Mouse (Mus musculus) right cerebral cortex, postnatal 10 days (tissue): ENCODE measurements around the gene Ms4a4c.
"Not testable (repeated sequence)": the region's sequence is repeated elsewhere in the genome, so short reads cannot be mapped to it uniquely, and the experiment has no call there.

ENCODE experiments used
- DNase-seq, 2 experiments: peaks; one replicate each; pipeline ENCODE4 v3.0.0; 2021; ENCODE audit warnings: low spot score in 2 of 2

The Ms4a4c gene

GRCm38 (mm10) chr19:11464795-11465194, 60.2 kb downstream of the Ms4a4c start:
- DNase-seq: not testable (repeated sequence)

DNA sequence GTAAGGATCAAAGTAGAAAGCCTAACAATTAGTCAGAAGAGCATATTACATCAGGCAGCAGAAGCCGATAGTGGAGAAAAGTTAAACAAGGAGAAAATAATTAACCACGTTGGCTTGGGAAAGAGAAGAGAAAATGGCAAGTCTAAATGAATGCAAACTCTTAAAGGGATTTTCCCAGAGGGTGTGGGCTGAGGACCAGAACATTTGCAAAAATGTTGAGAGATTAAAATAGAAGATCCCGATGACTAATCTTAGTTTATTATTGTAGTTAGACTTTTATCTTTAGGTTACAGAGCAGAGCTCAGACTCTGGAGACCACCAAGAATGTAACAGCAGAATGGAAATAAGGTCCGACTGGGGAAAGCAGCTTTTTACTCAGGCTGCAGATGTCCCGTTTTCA, 61.9 kb downstream of the Ms4a4c start:
- no peak for DNase-seq

DNA sequence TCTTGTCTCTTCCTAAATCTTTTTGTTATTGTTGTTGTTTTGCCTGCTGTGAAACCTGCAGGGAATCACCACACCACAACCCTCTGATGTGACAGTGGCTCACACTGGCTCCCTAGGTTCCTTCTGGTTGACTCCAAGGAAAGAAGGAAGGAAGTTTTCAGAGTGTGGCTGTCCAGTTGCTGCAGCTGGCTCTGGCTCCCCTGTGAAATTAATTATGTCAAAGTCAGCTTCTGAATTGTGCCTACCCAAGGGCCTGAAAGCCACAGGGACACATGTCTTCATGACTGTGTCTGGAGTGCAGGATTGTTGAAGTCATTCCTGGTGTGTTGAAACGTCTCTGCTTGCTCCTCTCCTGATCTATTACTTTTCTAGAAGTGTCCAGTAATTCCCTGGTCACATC, 63.8 kb downstream of the Ms4a4c start:
- not testable (repeated sequence) for DNase-seq

GRCm38 (mm10) chr19:11469215-11469614, 64.6 kb downstream of the Ms4a4c start, which contains the start of gene Ms4a6c:
Gene Ms4a6c (plus strand): TSS chr19:11469366.
- DNase-seq: not testable (repeated sequence)
